Mouse (Mus musculus) cortical plate, adult 2 months (tissue): Measurements from ENCODE around the gene Cd5l. TPM values are rescaled to one million over a fixed set of nuclear protein-coding genes. Genes with fewer than 3 reads are reported as not detected.

ENCODE experiments used
- H3K27ac ChIP-seq: fragments of 200-500 bp; 2 replicates; pipeline ENCODE4 v1.5.1; 2012; ENCODE audit warnings: low read length, control low read depth, inconsistent platforms; ENCODE audit not compliant: insufficient read depth
- H3K4me1 ChIP-seq: fragments of 200-500 bp; 2 replicates; pipeline ENCODE4 v1.6.1; 2011; ENCODE audit warnings: low read length; ENCODE audit not compliant: control insufficient read depth, insufficient read depth
- H3K4me3 ChIP-seq: fragments of 200-500 bp; 2 replicates; pipeline ENCODE4 v1.5.1; 2011; ENCODE audit warnings: mild to moderate bottlenecking, low read length, control low read depth; ENCODE audit not compliant: insufficient read depth
- CTCF ChIP-seq: fragments of 200-500 bp; IDR thresholded peaks from 2 replicates; pipeline ENCODE4 v1.5.1; 2011; ENCODE audit warnings: mild to moderate bottlenecking, control low read depth, low read length; ENCODE audit not compliant: insufficient read depth; ENCODE audit errors: extremely low read depth
- POLR2A ChIP-seq: fragments of 200-500 bp; IDR thresholded peaks from 2 replicates; pipeline ENCODE4 v1.6.1; 2011; ENCODE audit warnings: mild to moderate bottlenecking, low read length, control low read depth; ENCODE audit not compliant: insufficient read depth; ENCODE audit errors: extremely low read depth
- polyA plus RNA-seq: library from polyadenylated mRNA; depleted of rRNA; stranded (reverse); fragments of >200 nt; gene quantifications from 2 replicates; pipeline ENCODE4 v1.2.3, GENCODE M21; 2012; rRNA removed

Cd5l gene
- polyA plus RNA-seq, 1 experiment, result not detected

- TF ChIP-seq CTCF (no peak), POLR2A (no peak)
- no peak overlapping the region for H3K4me3 ChIP-seq
- no peak overlapping the region for H3K27ac ChIP-seq
- no peaks in the 10 kb centered on the region for H3K4me1 ChIP-seq
These were observed 42.2 kb downstream of the Cd5l start for GRCm38 (mm10) chr3:87399906-87400305.

DNA sequence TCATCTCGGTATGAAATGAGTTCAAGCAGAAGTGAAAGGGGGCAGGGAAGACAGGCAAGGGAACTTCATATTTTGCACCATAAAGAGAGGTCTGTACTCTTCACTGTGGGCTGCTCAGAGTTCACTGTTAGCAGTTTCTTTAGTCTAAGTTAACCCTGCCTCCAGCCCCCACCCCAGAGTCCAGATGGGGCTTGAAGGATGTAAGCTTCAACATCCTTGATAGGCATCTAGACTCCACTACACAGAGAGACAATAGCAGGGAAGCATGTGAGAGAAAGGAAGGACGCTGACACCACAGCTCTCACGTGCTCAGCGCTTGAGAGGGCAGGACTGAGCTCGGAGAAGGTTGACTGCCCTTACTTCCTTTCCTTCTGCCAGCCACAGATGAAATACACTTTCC is 43.6 kb downstream of the Cd5l start:
- Histone ChIP-seq H3K4me3 (no peak overlapping the region), H3K4me1 (no peaks in the 10 kb centered on the region), H3K27ac (no peak overlapping the region)
- TF ChIP-seq POLR2A (no peak), CTCF (no peak)

DNA sequence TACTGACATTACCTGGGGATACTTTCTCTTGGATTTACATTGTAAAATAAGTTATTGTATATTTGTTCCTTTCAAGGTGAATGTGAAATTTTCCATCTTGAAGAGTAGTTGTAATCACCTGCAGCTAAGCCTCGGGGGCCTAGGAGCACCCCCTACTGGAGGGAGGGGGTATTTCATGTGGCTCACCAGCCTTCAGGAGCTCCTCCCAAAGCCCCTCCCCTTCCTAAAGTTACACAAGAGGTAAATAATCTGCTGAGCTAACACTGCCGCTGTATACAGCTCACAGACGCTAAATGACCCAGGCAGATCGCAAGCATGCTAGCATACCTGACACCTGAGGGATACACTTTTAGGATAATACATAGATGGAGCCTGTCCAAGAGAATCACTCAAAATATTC is 50.5 kb downstream of the Cd5l start:
- H3K27ac ChIP-seq, result no peak overlapping the region
- H3K4me1 ChIP-seq, result no peaks in the 10 kb centered on the region
- TF ChIP-seq CTCF, result no peak
- no peak for TF ChIP-seq POLR2A
- no peak overlapping the region for H3K4me3 ChIP-seq

GRCm38 (mm10) chr3:87409196-87409935 is 51.7 kb downstream of the Cd5l start:
- no peaks in the 10 kb centered on the region for H3K4me1 ChIP-seq
- TF ChIP-seq POLR2A (no peak), CTCF (no peak)
- H3K27ac ChIP-seq, result no peak overlapping the region
- no peak overlapping the region for H3K4me3 ChIP-seq

DNA sequence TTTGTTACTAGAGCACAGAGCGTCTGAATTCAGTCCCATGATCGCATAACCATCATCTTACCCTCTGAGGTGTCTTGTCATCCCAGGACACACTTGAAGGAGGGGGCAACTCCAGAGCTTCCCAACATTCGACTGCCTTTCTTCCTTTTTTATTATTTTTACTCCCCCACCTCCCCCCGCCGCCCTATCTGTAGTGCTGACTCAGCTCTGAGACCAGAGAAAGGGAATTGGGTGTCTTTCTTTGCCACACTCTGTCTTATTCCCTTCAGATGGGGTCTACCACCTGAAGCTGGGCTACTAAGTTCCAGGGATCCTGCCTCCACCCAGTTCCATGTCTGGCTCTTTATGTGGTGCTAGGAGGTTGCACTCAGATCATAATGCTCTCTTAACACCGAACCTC is 52.9 kb downstream of the Cd5l start:
- Histone ChIP-seq H3K4me3 (no peak overlapping the region), H3K4me1 (no peaks in the 10 kb centered on the region), H3K27ac (no peak overlapping the region)
- TF ChIP-seq CTCF (no peak), POLR2A (no peak)

DNA sequence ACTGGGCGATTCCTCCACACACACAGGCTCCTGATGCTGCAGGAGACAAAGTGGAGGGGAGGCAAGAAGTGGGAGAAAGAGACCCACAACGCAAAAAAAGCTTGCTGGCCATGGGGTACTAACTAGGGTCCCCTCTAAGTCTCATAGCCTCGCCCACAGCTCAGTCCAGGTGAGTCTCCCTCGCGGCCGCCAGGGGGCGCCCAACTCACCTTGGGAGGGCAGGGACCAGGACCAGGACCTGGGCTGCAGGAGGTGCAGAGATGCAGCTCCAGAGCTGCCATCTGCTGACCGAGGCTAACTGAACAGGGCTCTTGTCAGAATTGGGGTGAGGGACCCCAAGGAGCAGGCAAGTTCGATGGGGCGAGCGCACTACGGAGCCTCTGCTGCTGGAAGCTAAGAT is 53.5 kb downstream of the Cd5l start:
- TF ChIP-seq POLR2A (no peak), CTCF (peak; percentile 46)
- H3K27ac ChIP-seq, result no peak overlapping the region

GRCm38 (mm10) chr3:87420645-87421044 is 63.0 kb downstream of the Cd5l start:
- TF ChIP-seq POLR2A (no peak), CTCF (no peak)
- no peak overlapping the region for H3K27ac ChIP-seq
- no peaks in the 10 kb centered on the region for H3K4me1 ChIP-seq
- no peak overlapping the region for H3K4me3 ChIP-seq

More for the DNA sequence above, 53.5 kb downstream of the Cd5l start:
- H3K4me1 ChIP-seq, result no peaks in the 10 kb centered on the region
- no peak overlapping the region for H3K4me3 ChIP-seq

Other genes with a start within 250 kb of the Cd5l start
- gene Kirrel, start 183.1 kb upstream of the Cd5l start, polyA plus RNA-seq, result 2.9 and 3.1 TPM in 2 replicates
- 26.5 and 33.1 TPM in 2 replicates for gene Fcrls, start 94.1 kb upstream of the Cd5l start, polyA plus RNA-seq
- 0.61 and 0.62 TPM in 2 replicates for gene Fcrl1, start 18.5 kb downstream of the Cd5l start, polyA plus RNA-seq
- gene Fcrl5, start 77.9 kb downstream of the Cd5l start, polyA plus RNA-seq, result not detected in 2 replicates
- gene Etv3, start 167.5 kb downstream of the Cd5l start, polyA plus RNA-seq, result 13.8 and 14.0 TPM in 2 replicates